8 mouse cellular contexts compared by ENCODE assay signal in the genomic region with DNA sequence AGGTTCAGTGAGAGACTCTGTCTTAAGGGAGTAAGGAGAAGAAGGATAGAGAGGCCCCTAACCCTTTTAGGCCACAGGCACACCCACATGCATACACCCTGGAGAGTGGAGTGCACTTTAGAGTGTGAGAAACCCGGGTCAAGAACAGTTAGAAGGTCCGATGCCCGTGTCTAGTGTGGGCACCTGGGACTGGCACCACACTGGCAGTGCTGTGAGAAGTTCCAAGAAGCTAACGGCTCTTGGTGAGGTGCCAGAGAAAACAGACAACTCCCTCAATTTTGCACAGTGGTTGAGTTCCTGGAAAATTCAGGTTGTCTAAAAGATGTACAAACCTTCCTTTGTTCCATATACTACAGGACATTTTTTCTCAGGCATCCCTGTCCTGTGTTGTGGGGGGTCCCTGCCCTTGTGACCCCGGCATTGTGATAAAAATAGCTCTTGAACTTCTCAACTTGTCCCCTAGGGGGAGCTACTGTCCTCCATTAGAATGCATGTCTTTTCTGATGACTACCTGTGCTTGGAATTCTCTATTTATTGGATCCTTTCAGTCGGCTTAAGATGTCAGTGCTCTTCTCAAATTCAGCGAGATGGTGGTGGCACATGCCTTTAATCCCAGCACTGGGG. TPM values are rescaled to one million over a fixed set of nuclear protein-coding genes. Genes with fewer than 3 reads are reported as not detected.
DNase-seq lines count a peak whose midpoint lies in the region; ATAC-seq and TF ChIP-seq lines count a peak whose summit lies in the region.

No protein-coding gene starts in this region.

- intact Hi-C loops in left cerebral cortex, postnatal 10 days (cut with DNase I): no loop called here

- peak; percentile 72 for DNase-seq in kidney, postnatal 0 days (ENCODE audit: low spot score)
- peak; percentile 68 for DNase-seq in lung, postnatal 10 days
- no peak for DNase-seq in urinary bladder, postnatal 14 days (ENCODE audit: low spot score)
- DNase-seq in left cerebral cortex, postnatal 10 days (ENCODE audit: extremely low spot score in 1 of 2, low spot score in 2 of 2): no peak

- no peaks in the 10 kb centered on the region for H3K27me3 ChIP-seq in kidney, postnatal 0 days (ENCODE audit: insufficient read depth, low read length)
- H3K27me3 ChIP-seq in kidney, embryonic 14.5 days (ENCODE audit: control insufficient read depth, insufficient read depth, low read length): no peaks in the 10 kb centered on the region
- no peaks in the 10 kb centered on the region for H3K27me3 ChIP-seq in ES-Bruce4 (ENCODE audit: control insufficient read depth, insufficient read depth, low read length, poor library complexity, severe bottlenecking)
- H3K27me3 ChIP-seq in forebrain, embryonic 12.5 days: no peaks in the 10 kb centered on the region

- peaks cover 5% of the 10 kb centered on the region; the same call in 1 of the 2 replicates for H3K4me1 ChIP-seq in kidney, postnatal 0 days (replicated peaks; ENCODE audit: insufficient read depth, low read length)
- H3K4me1 ChIP-seq in kidney, embryonic 14.5 days (ENCODE audit: control insufficient read depth, insufficient read depth, low read length): no peaks in the 10 kb centered on the region
- no peaks in the 10 kb centered on the region for H3K4me1 ChIP-seq in ES-Bruce4 (ENCODE audit: control insufficient read depth, insufficient read depth, low read length)
- H3K4me1 ChIP-seq in bone marrow macrophage, adult 2 months (ENCODE audit: control insufficient read depth, insufficient read depth, low read length): peaks cover 6% of the 10 kb centered on the region
- H3K4me1 ChIP-seq in forebrain, embryonic 12.5 days: no peaks in the 10 kb centered on the region

- H3K4me2 ChIP-seq in kidney, postnatal 0 days (ENCODE audit: low read length): no peak overlapping the region
- H3K4me2 ChIP-seq in kidney, embryonic 14.5 days (replicated peaks; ENCODE audit: low read depth, low read length): no peak overlapping the region
- H3K4me2 ChIP-seq in forebrain, embryonic 12.5 days: no peak overlapping the region

- no peak for TF ChIP-seq EP300 in ES-Bruce4 (IDR thresholded peaks at IDR 0.05; ENCODE audit: insufficient read depth, low read depth, low read length)

- no peak for TF ChIP-seq POLR2A in ES-Bruce4 (IDR thresholded peaks at IDR 0.05; ENCODE audit: insufficient read depth, low read length)
- no peak for TF ChIP-seq POLR2A in bone marrow macrophage, adult 2 months (IDR thresholded peaks at IDR 0.05; ENCODE audit: borderline replicate concordance, low read depth, low read length)

- H3K27ac ChIP-seq in kidney, postnatal 0 days: no peak overlapping the region
- H3K27ac ChIP-seq in kidney, embryonic 14.5 days (ENCODE audit: low read depth, low read length): no peak overlapping the region
- no peak overlapping the region for H3K27ac ChIP-seq in ES-Bruce4 (ENCODE audit: insufficient read depth, low read length)
- no peak overlapping the region for H3K27ac ChIP-seq in bone marrow macrophage, adult 2 months (ENCODE audit: insufficient read depth, low read depth, low read length)
- no peak overlapping the region for H3K27ac ChIP-seq in forebrain, embryonic 12.5 days

- 36% methylated on average over 7 of the region's 7 CpGs for WGBS in kidney, postnatal 0 days
- WGBS in kidney, embryonic 14.5 days: 45% methylated on average over 7 of the region's 7 CpGs
- 51% methylated on average over 7 of the region's 7 CpGs for WGBS in forebrain, embryonic 12.5 days

- peak; percentile 77 for TF ChIP-seq CTCF in kidney, postnatal 0 days (IDR thresholded peaks at IDR 0.05; ENCODE audit: low read depth)
- TF ChIP-seq CTCF in ES-Bruce4 (IDR thresholded peaks at IDR 0.05; ENCODE audit: low read depth, low read length): peak; percentile 38
- peak; percentile 90 for TF ChIP-seq CTCF in bone marrow macrophage, adult 2 months (IDR thresholded peaks at IDR 0.05; ENCODE audit: low read depth, low read length)

- H3K9me3 ChIP-seq in kidney, postnatal 0 days (replicated peaks; ENCODE audit: low read length): no peaks in the 10 kb centered on the region
- no peaks in the 10 kb centered on the region for H3K9me3 ChIP-seq in kidney, embryonic 14.5 days (ENCODE audit: control insufficient read depth, low read length)
- no peaks in the 10 kb centered on the region for H3K9me3 ChIP-seq in ES-Bruce4 (replicated peaks; ENCODE audit: control insufficient read depth, insufficient read depth, low read length, poor library complexity, severe bottlenecking)
- H3K9me3 ChIP-seq in forebrain, embryonic 12.5 days: no peaks in the 10 kb centered on the region

- H3K9ac ChIP-seq in kidney, postnatal 0 days (ENCODE audit: low read depth, low read length): no peak overlapping the region
- no peak overlapping the region for H3K9ac ChIP-seq in kidney, embryonic 14.5 days (ENCODE audit: low read depth, low read length)
- no peak overlapping the region for H3K9ac ChIP-seq in ES-Bruce4 (ENCODE audit: low read depth, poor library complexity, severe bottlenecking)
- H3K9ac ChIP-seq in forebrain, embryonic 12.5 days: no peak overlapping the region

- H3K4me3 ChIP-seq in kidney, postnatal 0 days (replicated peaks; ENCODE audit: low read depth, low read length): no peak overlapping the region
- no peak overlapping the region for H3K4me3 ChIP-seq in kidney, embryonic 14.5 days (ENCODE audit: low read length)
- H3K4me3 ChIP-seq in ES-Bruce4 (ENCODE audit: low read depth, low read length): no peak overlapping the region
- H3K4me3 ChIP-seq in bone marrow macrophage, adult 2 months (ENCODE audit: insufficient read depth, low read length): no peak overlapping the region
- no peak overlapping the region for H3K4me3 ChIP-seq in forebrain, embryonic 12.5 days (replicated peaks)

- H3K36me3 ChIP-seq in kidney, postnatal 0 days (ENCODE audit: insufficient read depth, low read length): no peaks in the 10 kb centered on the region
- no peaks in the 10 kb centered on the region for H3K36me3 ChIP-seq in kidney, embryonic 14.5 days (ENCODE audit: control insufficient read depth, insufficient read depth, low read length)
- H3K36me3 ChIP-seq in ES-Bruce4 (ENCODE audit: control insufficient read depth, insufficient read depth, low read length, poor library complexity, severe bottlenecking): no peaks in the 10 kb centered on the region
- no peaks in the 10 kb centered on the region for H3K36me3 ChIP-seq in forebrain, embryonic 12.5 days (replicated peaks)

- ATAC-seq in kidney, postnatal 0 days (replicated peaks; ENCODE audit: low FRiP score, low read depth): peak; percentile 16; the same call in 1 of the 2 replicates
- ATAC-seq in kidney, embryonic 14.5 days (ENCODE audit: low FRiP score, low TSS enrichment): no peak
- no peak for ATAC-seq in forebrain, embryonic 12.5 days (ENCODE audit: low FRiP score)

RNA-seq across cellular contexts. Expression of a gene that starts 38.7 kb away (rescaled TPM):
- 0.14 and 0.28 TPM in 2 replicates for polyA plus RNA-seq in kidney, postnatal 0 days (2015; fragmentation: Nextera tagmentation; extraction: Ambion mirVana)
- polyA plus RNA-seq in kidney, embryonic 14.5 days (2014; fragmentation: Nextera tagmentation; extraction: Ambion mirVana): 0.27 TPM in 1 of 2 replicates, not detected in the other
- not detected in 2 replicates for polyA plus RNA-seq in ES-Bruce4 (2011; ENCODE audit: insufficient read depth, insufficient read length, low read depth, missing spikeins)
- not detected in 2 replicates for polyA plus RNA-seq in bone marrow macrophage, adult 2 months (2012; ENCODE audit: insufficient read depth, insufficient read length, missing spikeins)
- total RNA-seq in left cerebral cortex, postnatal 10 days (2021): not detected
- polyA plus RNA-seq in forebrain, embryonic 12.5 days (2016; fragmentation: Nextera tagmentation; extraction: Ambion mirVana): 0.19 and 0.28 TPM in 2 replicates

RNA-seq across cellular contexts. Expression of a gene that starts 53.3 kb away (rescaled TPM):
- polyA plus RNA-seq in kidney, postnatal 0 days (2015; fragmentation: Nextera tagmentation; extraction: Ambion mirVana): 8.4 and 8.5 TPM in 2 replicates
- 10.7 and 11.0 TPM in 2 replicates for polyA plus RNA-seq in kidney, embryonic 14.5 days (2014; fragmentation: Nextera tagmentation; extraction: Ambion mirVana)
- polyA plus RNA-seq in ES-Bruce4 (2011; ENCODE audit: insufficient read depth, insufficient read length, low read depth, missing spikeins): 37.6 and 42.4 TPM in 2 replicates
- 3.5 and 6.8 TPM in 2 replicates for polyA plus RNA-seq in bone marrow macrophage, adult 2 months (2012; ENCODE audit: insufficient read depth, insufficient read length, missing spikeins)
- total RNA-seq in left cerebral cortex, postnatal 10 days (2021): 100 to 1,000 TPM in 1 of 2 experiments, 10 to 100 TPM in 1; 93.2 to 107 TPM
- 13.9 and 14.2 TPM in 2 replicates for polyA plus RNA-seq in forebrain, embryonic 12.5 days (2016; fragmentation: Nextera tagmentation; extraction: Ambion mirVana)

Comparison
In these comparisons a context has a peak if more than half of its experiments do, and no peak if none do; other contexts are left out.
1. DNase-seq: peak in kidney, postnatal 0 days (single experiment) and lung, postnatal 10 days (single experiment); none in urinary bladder, postnatal 14 days (single experiment) and left cerebral cortex, postnatal 10 days (0 of 2).
2. CTCF ChIP-seq: peak in every context shown above with its lines; median percentile 90 in bone marrow macrophage, adult 2 months; 77 in kidney, postnatal 0 days; 38 in ES-Bruce4.